Mouse (Mus musculus) gonadal fat pad, adult 2 months (tissue): ENCODE results near the gene Nrap. TPM values are rescaled to one million over a fixed set of nuclear protein-coding genes. Genes with fewer than 3 reads are reported as not detected.
"Not testable (repeated sequence)": the region's sequence is repeated elsewhere in the genome, so short reads cannot be mapped to it uniquely, and the experiment has no call there.

Experiments
- DNase-seq: peaks from one replicate; pipeline ENCODE4 v3.0.0-alpha.2; 2012; ENCODE audit warnings: low read depth
- polyA plus RNA-seq: library from polyadenylated mRNA; depleted of rRNA; stranded (reverse); fragments of >200 nt; gene quantifications from 2 replicates; pipeline ENCODE4 v1.2.3, GENCODE M21; 2012; rRNA removed

Gene Nrap
- polyA plus RNA-seq: 0.66 and 1.1 TPM in 2 replicates

GRCm38 (mm10) chr19:56389879-56390278 lies at the start of gene Nrap:
TSS of gene Nrap (minus strand) at chr19:56390037.
- no peak for DNase-seq

GRCm38 (mm10) chr19:56439072-56439434 lies 49.2 kb upstream of the Nrap start:
- DNase-seq: no peak

DNA sequence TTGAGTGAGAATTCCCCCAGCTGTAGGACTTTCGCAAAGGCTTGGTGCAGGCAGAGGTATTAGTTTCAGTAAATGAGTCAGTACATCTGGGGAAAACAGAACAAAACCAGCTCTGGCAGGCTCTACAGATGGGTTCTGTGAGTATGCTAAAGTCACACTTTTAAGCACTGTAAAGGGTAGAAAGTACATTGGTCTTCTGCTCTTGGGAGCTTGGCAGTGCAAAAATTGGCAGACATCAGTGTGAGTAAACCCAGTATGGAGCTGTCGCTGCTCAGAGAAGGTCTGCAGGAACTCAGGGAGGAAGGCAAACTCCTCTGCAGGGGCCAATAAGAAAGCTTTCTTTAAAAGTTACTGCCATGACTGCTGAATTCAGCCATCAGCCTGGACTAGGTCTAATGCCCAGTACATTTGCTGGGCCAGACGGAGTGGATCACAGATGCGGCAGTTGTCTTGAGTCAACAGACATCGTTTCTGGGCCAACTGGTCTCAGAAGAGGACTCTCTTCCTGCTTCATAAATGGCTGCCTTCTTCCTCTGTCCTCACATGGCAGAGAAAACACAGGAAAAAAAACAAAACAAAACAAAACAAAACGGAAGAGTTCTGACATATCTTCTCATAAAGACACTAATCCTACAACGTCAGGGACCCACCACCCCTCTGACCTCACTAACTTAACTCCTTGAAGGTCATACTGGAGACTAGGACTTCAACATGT lies 48.7 kb upstream of the Nrap start:
- no peak for DNase-seq

DNA sequence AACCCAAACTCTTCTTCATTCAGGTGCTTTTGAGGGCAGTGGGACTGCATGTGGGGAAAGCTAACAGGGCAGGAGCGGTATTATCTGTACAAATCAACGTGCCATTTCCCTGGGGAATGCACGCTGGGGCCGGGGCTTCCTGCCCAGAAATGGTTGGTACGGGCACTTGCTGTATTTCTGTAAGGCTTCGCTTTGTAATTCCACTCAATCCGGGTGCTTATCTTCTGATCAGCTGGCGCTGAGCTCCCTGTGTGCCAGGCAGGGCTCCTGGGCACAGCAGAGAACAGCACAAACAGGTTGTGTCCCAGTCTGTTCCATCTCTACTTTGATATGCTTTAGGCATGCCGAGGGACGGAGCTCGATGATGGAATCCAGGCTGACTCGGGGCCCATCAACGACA lies 46.5 kb upstream of the Nrap start:
- DNase-seq: peak; percentile 44

GRCm38 (mm10) chr19:56433581-56433980 lies 43.7 kb upstream of the Nrap start:
- no peak for DNase-seq

DNA sequence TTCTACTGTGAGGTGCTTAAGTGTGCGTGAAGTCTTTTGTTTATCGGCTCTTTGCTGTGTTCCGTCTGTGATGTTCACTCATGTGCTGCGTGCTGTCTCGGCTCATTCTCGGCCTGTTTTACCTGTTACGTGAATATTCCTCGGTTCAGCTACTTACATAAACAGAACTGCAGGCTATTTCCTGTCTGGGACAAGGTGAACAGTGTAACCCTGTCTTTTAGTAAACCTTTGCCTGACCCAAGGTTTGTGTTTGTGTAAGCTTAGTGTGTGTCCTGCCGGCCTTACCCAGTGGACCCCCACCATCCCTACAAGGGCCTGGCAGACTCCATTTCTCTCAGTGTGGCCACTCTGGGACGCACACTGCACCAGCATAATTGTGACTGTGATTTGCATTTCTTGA lies 42.9 kb upstream of the Nrap start:
- DNase-seq: no peak

- DNase-seq: no peak
Measured at GRCm38 (mm10) chr19:56430369-56430768, 40.5 kb upstream of the Nrap start.

DNA sequence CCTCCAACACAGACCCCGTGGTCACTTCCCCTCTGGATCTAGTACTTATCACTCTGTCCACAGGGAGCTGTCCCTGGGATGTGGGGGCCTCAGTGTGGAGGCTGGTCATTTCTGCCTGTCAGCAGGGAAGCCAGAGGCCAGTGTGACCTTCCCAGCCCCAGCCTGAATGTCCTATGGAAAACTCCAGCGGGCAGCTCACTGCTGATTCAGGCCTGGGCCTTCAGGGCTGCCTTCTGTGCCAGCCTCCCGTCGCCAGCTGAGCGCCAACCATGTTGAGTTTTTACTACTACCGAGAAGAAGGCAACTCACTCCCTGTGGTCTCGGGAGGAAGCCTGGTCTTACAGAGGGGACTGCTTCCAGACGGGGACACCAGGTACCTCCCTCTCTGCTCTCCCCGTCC lies 35.7 kb upstream of the Nrap start:
- no peak for DNase-seq

DNA sequence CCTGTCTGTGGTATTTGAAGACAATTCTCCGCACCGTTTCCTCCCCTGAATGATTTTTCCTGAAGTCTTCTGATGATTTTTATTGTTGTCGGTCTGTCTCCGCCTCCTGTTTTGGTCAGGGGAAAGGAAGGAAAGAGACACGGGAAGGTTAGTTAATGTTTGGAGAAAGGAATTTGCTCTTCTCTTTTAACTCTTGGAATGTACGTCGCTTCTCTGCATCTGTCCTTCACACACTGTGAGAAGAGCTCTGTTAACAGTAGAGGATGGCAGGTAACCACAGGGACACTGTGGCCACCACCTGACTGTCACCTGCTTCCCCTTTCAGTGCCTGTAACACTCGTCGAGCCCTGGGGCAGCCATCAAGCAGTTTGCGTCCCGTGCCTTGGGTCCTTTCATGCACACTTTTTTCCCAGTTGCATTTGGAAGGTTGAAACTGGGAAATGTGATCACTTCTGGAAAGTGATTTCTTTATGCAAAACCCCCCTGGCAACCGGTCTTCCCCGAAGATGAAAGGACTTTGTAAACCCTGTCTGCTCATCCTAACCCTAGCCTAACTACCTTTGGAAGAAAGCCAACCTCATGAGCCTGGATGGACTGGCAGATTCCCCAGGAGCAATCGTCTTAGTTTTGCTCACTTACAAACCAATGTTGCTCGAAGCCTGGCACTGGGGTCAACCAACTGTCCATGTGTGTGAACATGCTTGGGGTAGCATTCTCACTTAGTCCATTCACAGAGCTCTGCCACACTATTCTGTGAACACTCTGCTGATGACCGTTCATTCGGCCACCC lies 35.0 kb upstream of the Nrap start:
- no peak for DNase-seq

GRCm38 (mm10) chr19:56423370-56423769 lies 33.5 kb upstream of the Nrap start:
- no peak for DNase-seq

- no peak for DNase-seq
Measured at GRCm38 (mm10) chr19:56422476-56423338, 32.9 kb upstream of the Nrap start.

GRCm38 (mm10) chr19:56420345-56420744 lies 30.5 kb upstream of the Nrap start:
- DNase-seq: no peak

DNA sequence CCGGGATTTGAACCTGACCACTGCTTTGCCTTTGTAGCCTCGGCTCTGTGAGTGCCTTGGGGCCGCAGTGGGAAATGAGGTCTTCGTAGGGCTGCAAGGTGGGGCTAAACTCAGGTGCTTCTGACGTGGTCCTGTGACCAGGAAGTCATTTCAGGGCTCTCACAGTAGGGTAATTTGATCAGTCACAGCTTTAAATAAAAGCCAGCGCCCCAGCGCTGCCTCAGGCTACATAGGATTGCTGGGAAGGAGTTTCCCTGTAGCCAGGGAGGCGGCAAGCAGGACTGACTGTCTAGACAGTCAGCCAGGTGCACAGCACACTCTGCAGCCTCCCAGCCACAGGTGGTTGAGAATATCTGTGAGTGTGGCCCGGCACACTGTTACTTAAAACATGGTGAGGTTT lies 29.6 kb upstream of the Nrap start:
- DNase-seq: no peak

GRCm38 (mm10) chr19:56418404-56418803 lies 28.6 kb upstream of the Nrap start:
- DNase-seq: no peak

DNA sequence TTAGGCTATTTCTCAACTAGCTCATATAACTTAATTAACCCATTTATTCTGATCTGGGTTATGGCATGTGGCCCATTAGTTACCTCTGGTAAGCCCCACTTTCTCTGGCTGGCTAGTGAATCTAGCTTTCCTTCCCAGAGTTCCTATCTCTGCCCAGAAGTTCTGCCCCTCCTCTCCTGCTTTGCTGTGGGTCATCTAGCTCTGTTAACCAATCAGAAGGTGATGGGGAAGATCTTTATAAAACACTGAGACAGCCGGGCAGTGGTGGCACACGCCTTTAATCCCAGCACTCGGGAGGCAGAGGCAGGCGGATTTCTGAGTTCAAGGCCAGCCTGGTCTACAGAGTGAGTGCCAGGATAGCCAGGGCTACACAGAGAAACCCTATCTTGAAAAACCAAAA lies 20.0 kb upstream of the Nrap start:
- DNase-seq: not testable (repeated sequence)

DNA sequence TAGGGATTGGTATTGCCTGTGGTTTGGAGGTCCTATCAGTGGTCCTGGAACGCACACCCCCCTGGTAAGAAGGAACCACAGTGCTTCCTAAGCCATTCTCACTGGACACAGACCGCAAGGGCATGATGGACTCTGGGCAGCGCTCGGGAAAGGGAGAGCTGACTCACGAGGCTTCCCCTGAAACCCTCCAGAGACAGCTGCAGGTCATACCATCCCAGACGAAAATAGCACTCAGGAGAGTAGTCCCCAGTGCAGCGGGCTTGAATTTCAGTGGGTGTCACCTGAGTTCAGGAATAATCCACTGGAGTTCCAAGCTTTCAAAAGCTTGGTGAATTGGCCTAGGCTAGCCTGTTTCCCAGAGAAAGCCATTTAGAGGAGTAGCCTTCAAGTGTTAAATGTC lies 16.7 kb upstream of the Nrap start:
- no peak for DNase-seq

DNA sequence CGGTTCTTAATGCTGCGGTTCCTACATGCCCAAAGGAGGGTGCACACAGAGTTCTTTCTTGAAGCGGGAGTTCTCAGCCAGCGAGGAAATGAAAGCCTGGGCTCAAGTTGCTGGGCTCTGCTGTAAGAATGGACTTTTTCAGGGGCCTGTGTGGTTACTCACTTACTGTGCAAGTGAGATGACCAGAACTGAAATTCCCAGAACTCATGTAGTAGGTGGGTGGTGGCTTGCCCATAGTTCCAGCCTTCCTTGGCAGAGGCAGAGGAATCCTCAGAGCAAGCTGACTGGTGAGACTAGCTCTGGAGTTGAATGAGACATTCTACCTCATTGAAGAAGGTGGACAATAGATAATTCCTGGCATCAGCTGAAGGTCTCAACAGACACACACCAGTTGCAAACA lies 16.0 kb upstream of the Nrap start:
- no peak for DNase-seq

- DNase-seq: no peak
Measured at GRCm38 (mm10) chr19:56401864-56402263, 12.0 kb upstream of the Nrap start.

DNA sequence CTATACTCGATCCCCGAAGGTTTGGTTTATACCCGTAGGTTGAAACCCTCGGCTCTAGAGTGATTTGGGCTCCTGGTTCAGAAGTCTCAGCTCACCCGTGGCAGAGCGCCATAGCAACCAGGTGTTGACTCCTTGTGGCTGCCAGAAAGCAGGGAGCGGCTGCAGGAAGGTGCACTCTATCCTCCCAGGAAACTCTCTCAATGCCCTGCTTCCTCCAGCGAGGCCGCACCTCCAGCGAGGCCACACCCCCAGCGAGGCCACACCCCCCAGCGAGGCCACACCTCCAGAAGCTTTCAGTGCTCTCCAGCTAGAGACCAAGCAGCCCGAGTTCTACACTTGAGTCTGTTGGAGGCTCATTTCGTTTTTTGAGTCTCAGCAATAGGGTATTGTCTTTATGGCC lies 10.4 kb upstream of the Nrap start:
- no peak for DNase-seq

DNA sequence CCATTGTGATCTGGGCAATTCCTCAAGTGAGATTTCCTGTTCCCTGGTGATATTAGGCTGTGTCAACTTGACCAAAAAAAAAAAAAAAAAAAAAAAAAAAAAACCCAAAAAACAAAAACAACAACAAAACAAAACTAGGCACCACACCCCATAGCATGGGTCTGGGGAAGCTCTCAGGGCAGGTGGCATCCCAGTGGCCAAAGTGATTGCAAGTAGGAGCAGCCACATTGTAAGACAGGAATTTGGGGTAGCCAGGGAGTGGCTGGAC lies 8.6 kb upstream of the Nrap start:
- DNase-seq: no peak

GRCm38 (mm10) chr19:56397663-56398527 lies 8.1 kb upstream of the Nrap start:
- no peak for DNase-seq
